Mouse (Mus musculus): Measurements from ENCODE around the gene Olfr273. TPM values are rescaled to one million over a fixed set of nuclear protein-coding genes. Genes with fewer than 3 reads are reported as not detected.
"Not testable (repeated sequence)": the region's sequence is repeated elsewhere in the genome, so short reads cannot be mapped to it uniquely, and the experiment has no call there.

Gene Olfr273
- polyA plus RNA-seq (2012; fragmentation: generic; extraction: Trizol): not detected
- long read RNA-seq, experiment 1: 0 reads
- long read RNA-seq, experiment 2: 0 reads

DNA sequence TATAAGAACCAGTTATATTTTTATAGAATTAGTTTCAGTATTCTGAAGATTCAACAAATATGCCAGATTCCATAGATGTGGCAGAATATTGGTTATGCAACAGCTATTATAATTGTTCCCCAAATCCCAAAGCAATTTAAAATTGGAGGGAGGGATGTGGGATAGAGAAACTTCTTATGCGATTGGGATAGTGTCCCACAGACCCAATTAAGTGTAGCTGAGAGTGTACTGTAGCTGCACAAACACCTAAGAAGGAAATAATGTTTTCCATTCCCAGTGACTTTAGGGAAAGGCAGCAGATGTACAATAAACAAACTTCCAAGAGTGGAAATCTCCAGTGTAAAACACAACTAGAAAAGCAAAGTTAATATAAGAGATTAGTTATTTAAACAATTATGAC, at the start of gene Olfr273:
Gene Olfr273, minus strand, starts transcription at position 101 of the 400 bp plus-strand sequence.
- Histone ChIP-seq H3K36me3 (ENCODE audit: control insufficient read depth, insufficient read depth) (no peaks in the 10 kb centered on the region), H3K4me3 (ENCODE audit: insufficient read depth, poor library complexity, severe bottlenecking) (no peak within 1 kb of the TSS), H3K79me2 (ENCODE audit: control insufficient read depth, insufficient read depth) (no peaks in the 10 kb centered on the region), H3ac (ENCODE audit: control insufficient read depth, insufficient read length, low read depth) (no peak within 1 kb of the TSS), H3K27me3 (ENCODE audit: control insufficient read depth, insufficient read depth, insufficient read length) (no peaks in the 10 kb centered on the region), H3K79me3 (ENCODE audit: low read depth) (no peaks in the 10 kb centered on the region)
- TF ChIP-seq MYOD1 (IDR thresholded peaks at IDR 0.05; ENCODE audit: control insufficient read depth, insufficient read length, low read depth): no peak
- no peak for TF ChIP-seq CEBPB (IDR thresholded peaks at IDR 0.05; ENCODE audit: low read depth)
- TF ChIP-seq USF1 (IDR thresholded peaks at IDR 0.05; ENCODE audit: low read depth): no peak
- TF ChIP-seq FOSL1 (IDR thresholded peaks at IDR 0.05; ENCODE audit: insufficient read depth, low read length, poor library complexity, severe bottlenecking): no peak
- no peak for TF ChIP-seq MAX (IDR thresholded peaks at IDR 0.05)
- no peak for TF ChIP-seq MYOG (IDR thresholded peaks at IDR 0.05; ENCODE audit: control insufficient read depth, extremely low read depth, insufficient read length)

- H3K36me3 ChIP-seq (ENCODE audit: control insufficient read depth, insufficient read depth): no peaks in the 10 kb centered on the region
- H3K79me3 ChIP-seq (ENCODE audit: low read depth): no peaks in the 10 kb centered on the region
- H3K27me3 ChIP-seq (ENCODE audit: control insufficient read depth, insufficient read depth, insufficient read length): no peaks in the 10 kb centered on the region
- TF ChIP-seq CTCF (IDR thresholded peaks at IDR 0.05; ENCODE audit: control insufficient read depth, insufficient read depth, insufficient read length) (no peak), CEBPB (IDR thresholded peaks at IDR 0.05; ENCODE audit: low read depth) (no peak), MYOD1 (IDR thresholded peaks at IDR 0.05; ENCODE audit: control insufficient read depth, insufficient read length, low read depth) (no peak), USF1 (IDR thresholded peaks at IDR 0.05; ENCODE audit: low read depth) (no peak), FOSL1 (IDR thresholded peaks at IDR 0.05; ENCODE audit: insufficient read depth, low read length, poor library complexity, severe bottlenecking) (no peak), MYOG (IDR thresholded peaks at IDR 0.05; ENCODE audit: control insufficient read depth, extremely low read depth, insufficient read length) (no peak), MAX (IDR thresholded peaks at IDR 0.05) (no peak)
- no peaks in the 10 kb centered on the region for H3K79me2 ChIP-seq (ENCODE audit: control insufficient read depth, insufficient read depth)
- H3ac ChIP-seq (ENCODE audit: control insufficient read depth, insufficient read length, low read depth): no peak overlapping the region
- H3K4me3 ChIP-seq (ENCODE audit: insufficient read depth, poor library complexity, severe bottlenecking): no peak overlapping the region
Observed at GRCm38 (mm10) chr4:52864156-52864555, 5.1 kb upstream of the Olfr273 start.

GRCm38 (mm10) chr4:52849672-52850071, 9.4 kb downstream of the Olfr273 start:
- H3K79me3 ChIP-seq (ENCODE audit: low read depth): no peaks in the 10 kb centered on the region
- no peak overlapping the region for H3K4me3 ChIP-seq (ENCODE audit: insufficient read depth, poor library complexity, severe bottlenecking)
- TF ChIP-seq MYOD1 (IDR thresholded peaks at IDR 0.05; ENCODE audit: control insufficient read depth, insufficient read length, low read depth) (no peak), CTCF (IDR thresholded peaks at IDR 0.05; ENCODE audit: control insufficient read depth, insufficient read depth, insufficient read length) (no peak), MYOG (IDR thresholded peaks at IDR 0.05; ENCODE audit: control insufficient read depth, extremely low read depth, insufficient read length) (no peak), CEBPB (IDR thresholded peaks at IDR 0.05; ENCODE audit: low read depth) (no peak), USF1 (IDR thresholded peaks at IDR 0.05; ENCODE audit: low read depth) (no peak), MAX (IDR thresholded peaks at IDR 0.05) (no peak), FOSL1 (IDR thresholded peaks at IDR 0.05; ENCODE audit: insufficient read depth, low read length, poor library complexity, severe bottlenecking) (no peak)
- H3K36me3 ChIP-seq (ENCODE audit: control insufficient read depth, insufficient read depth): no peaks in the 10 kb centered on the region
- H3ac ChIP-seq (ENCODE audit: control insufficient read depth, insufficient read length, low read depth): no peak overlapping the region
- no peaks in the 10 kb centered on the region for H3K27me3 ChIP-seq (ENCODE audit: control insufficient read depth, insufficient read depth, insufficient read length)
- H3K79me2 ChIP-seq (ENCODE audit: control insufficient read depth, insufficient read depth): no peaks in the 10 kb centered on the region

GRCm38 (mm10) chr4:52849039-52849635, 9.9 kb downstream of the Olfr273 start:
- Histone ChIP-seq H3ac (ENCODE audit: control insufficient read depth, insufficient read length, low read depth) (no peak overlapping the region), H3K27me3 (ENCODE audit: control insufficient read depth, insufficient read depth, insufficient read length) (no peaks in the 10 kb centered on the region), H3K36me3 (ENCODE audit: control insufficient read depth, insufficient read depth) (no peaks in the 10 kb centered on the region), H3K79me2 (ENCODE audit: control insufficient read depth, insufficient read depth) (no peaks in the 10 kb centered on the region), H3K4me3 (ENCODE audit: insufficient read depth, poor library complexity, severe bottlenecking) (no peak overlapping the region), H3K79me3 (ENCODE audit: low read depth) (no peaks in the 10 kb centered on the region)
- TF ChIP-seq MYOG (IDR thresholded peaks at IDR 0.05; ENCODE audit: control insufficient read depth, extremely low read depth, insufficient read length) (no peak), USF1 (IDR thresholded peaks at IDR 0.05; ENCODE audit: low read depth) (no peak), MAX (IDR thresholded peaks at IDR 0.05) (no peak)

- H3K36me3 ChIP-seq (ENCODE audit: control insufficient read depth, insufficient read depth); H3K79me2 ChIP-seq (ENCODE audit: control insufficient read depth, insufficient read depth); H3ac ChIP-seq (ENCODE audit: control insufficient read depth, insufficient read length, low read depth); H3K4me3 ChIP-seq (ENCODE audit: insufficient read depth, poor library complexity, severe bottlenecking); H3K27me3 ChIP-seq (ENCODE audit: control insufficient read depth, insufficient read depth, insufficient read length); H3K79me3 ChIP-seq (ENCODE audit: low read depth): not testable (repeated sequence)
Observed at GRCm38 (mm10) chr4:52845411-52845810, 13.6 kb downstream of the Olfr273 start.

DNA sequence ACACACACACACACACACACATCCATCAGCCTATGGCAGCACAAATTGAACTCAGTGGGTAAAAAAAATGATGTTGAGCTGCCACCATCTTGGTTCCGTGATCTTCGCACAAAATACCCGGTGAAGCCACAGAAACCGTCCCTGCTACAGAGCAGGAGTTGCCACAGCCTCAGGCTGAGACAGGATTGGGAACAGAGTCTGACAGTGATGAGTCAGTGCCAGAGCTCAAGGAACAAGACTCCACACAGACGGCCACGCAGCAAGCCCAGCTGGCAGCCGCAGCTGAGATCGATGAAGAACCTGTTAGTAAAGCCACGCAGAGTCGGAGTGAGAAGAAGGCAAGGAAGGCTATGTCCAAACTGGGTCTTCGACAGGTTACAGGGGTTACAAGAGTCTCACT, 37.7 kb downstream of the Olfr273 start:
- H3K79me3 ChIP-seq (ENCODE audit: low read depth): no peaks in the 10 kb centered on the region
- no peaks in the 10 kb centered on the region for H3K79me2 ChIP-seq (ENCODE audit: control insufficient read depth, insufficient read depth)
- no peaks in the 10 kb centered on the region for H3K27me3 ChIP-seq (ENCODE audit: control insufficient read depth, insufficient read depth, insufficient read length)
- H3ac ChIP-seq (ENCODE audit: control insufficient read depth, insufficient read length, low read depth): no peak overlapping the region
- H3K4me3 ChIP-seq (ENCODE audit: insufficient read depth, poor library complexity, severe bottlenecking): no peak overlapping the region
- TF ChIP-seq FOSL1 (IDR thresholded peaks at IDR 0.05; ENCODE audit: insufficient read depth, low read length, poor library complexity, severe bottlenecking) (no peak), CEBPB (IDR thresholded peaks at IDR 0.05; ENCODE audit: low read depth) (no peak), MAX (IDR thresholded peaks at IDR 0.05) (no peak), CTCF (IDR thresholded peaks at IDR 0.05; ENCODE audit: control insufficient read depth, insufficient read depth, insufficient read length) (no peak), MYOD1 (IDR thresholded peaks at IDR 0.05; ENCODE audit: control insufficient read depth, insufficient read length, low read depth) (no peak), MYOG (IDR thresholded peaks at IDR 0.05; ENCODE audit: control insufficient read depth, extremely low read depth, insufficient read length) (no peak)
- H3K36me3 ChIP-seq (ENCODE audit: control insufficient read depth, insufficient read depth): no peaks in the 10 kb centered on the region
